ENCODE assay signal across 8 mouse cellular contexts in the genomic region with DNA sequence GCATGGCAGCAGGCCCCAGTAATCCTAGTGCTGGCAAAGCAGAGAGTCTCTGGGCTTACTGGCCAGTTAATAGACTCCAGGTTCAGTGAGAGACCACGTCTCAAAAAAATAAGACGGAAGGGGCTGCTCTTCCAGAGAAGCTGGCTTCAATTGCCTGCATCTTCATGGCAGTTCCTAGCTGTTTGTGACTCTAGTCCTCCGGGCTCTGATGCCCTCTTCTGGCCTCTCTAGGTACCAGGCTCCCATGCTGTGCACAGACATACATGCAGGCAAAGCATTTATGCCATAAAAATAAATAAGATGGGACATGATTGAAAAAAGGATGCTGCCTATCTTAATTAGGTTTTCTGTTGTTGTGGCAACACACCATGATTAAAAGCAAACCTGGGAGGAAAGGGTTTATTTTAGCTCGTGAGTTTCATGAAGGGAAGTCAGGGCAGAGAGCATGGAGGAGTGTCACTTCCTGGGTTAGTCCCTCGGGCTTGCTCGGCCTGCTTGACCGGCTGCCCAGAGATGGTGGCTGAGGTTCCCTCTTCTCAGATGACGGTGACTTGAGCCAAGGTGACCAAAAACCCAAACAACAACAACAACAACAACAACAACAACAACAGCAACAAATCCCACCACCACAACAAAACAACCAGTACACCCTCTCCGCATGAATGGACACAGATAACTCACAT. TPM values are rescaled to one million over a fixed set of nuclear protein-coding genes. Genes with fewer than 3 reads are reported as not detected.
DNase-seq lines count a peak whose midpoint lies in the region; ATAC-seq and TF ChIP-seq lines count a peak whose summit lies in the region.

No protein-coding gene starts in this region.

- peaks cover 2% of the 10 kb centered on the region for H3K4me1 ChIP-seq in heart, adult 2 months (ENCODE audit: control insufficient read depth, insufficient read depth, low read length)
- peaks cover 4% of the 10 kb centered on the region; the same call in 1 of the 2 replicates for H3K4me1 ChIP-seq in heart, embryonic 12.5 days (replicated peaks)
- H3K4me1 ChIP-seq in forebrain, embryonic 11.5 days (replicated peaks; ENCODE audit: control insufficient read depth, insufficient read depth, low read length) = no peaks in the 10 kb centered on the region

- H3K4me2 ChIP-seq in heart, embryonic 12.5 days = no peak overlapping the region
- no peak overlapping the region for H3K4me2 ChIP-seq in forebrain, embryonic 11.5 days (ENCODE audit: low read depth, low read length, severe bottlenecking)

- H3K9ac ChIP-seq in heart, adult 2 months (ENCODE audit: low read depth, low read length) = no peak overlapping the region
- no peak overlapping the region for H3K9ac ChIP-seq in heart, embryonic 12.5 days
- H3K9ac ChIP-seq in forebrain, embryonic 11.5 days (ENCODE audit: low read length) = no peak overlapping the region

- no peak for ATAC-seq in heart, embryonic 12.5 days (ENCODE audit: insufficient number of reproducible peaks, low FRiP score)
- ATAC-seq in forebrain, embryonic 11.5 days (replicated peaks; ENCODE audit: low FRiP score) = no peak; the same call in 1 of the 2 replicates
- ATAC-seq in hematopoietic stem cell, adult 5-6 weeks (replicated peaks in 1 of 2; ENCODE audit: insufficient read depth in 1 of 2, low FRiP score in 2 of 2, low TSS enrichment in 1 of 2, low read depth in 1 of 2, poor library complexity in 2 of 2, severe bottlenecking in 2 of 2) = peak; percentile 68 to 81

- TF ChIP-seq POLR2A in heart, adult 2 months (IDR thresholded peaks at IDR 0.05; ENCODE audit: insufficient read depth, low read depth, low read length) = no peak

- peak; percentile 96 for TF ChIP-seq CTCF in heart, adult 2 months (IDR thresholded peaks at IDR 0.05)

- TF ChIP-seq EP300 in heart, adult 2 months (IDR thresholded peaks at IDR 0.05; ENCODE audit: insufficient read depth, low read depth, low read length) = peak; percentile 59; the same call in 1 of the 2 replicates

- peaks cover 3% of the 10 kb centered on the region; the same call in 1 of the 2 replicates for H3K9me3 ChIP-seq in heart, embryonic 12.5 days (replicated peaks)
- no peaks in the 10 kb centered on the region for H3K9me3 ChIP-seq in forebrain, embryonic 11.5 days (ENCODE audit: control insufficient read depth, low read length)

- H3K4me3 ChIP-seq in heart, adult 2 months = no peak overlapping the region
- H3K4me3 ChIP-seq in heart, embryonic 12.5 days = no peak overlapping the region
- H3K4me3 ChIP-seq in forebrain, embryonic 11.5 days (ENCODE audit: low read depth, low read length) = no peak overlapping the region

- no peaks in the 10 kb centered on the region for H3K27me3 ChIP-seq in heart, adult 2 months (ENCODE audit: control insufficient read depth, insufficient read depth, low read length)
- H3K27me3 ChIP-seq in heart, embryonic 12.5 days (replicated peaks) = no peaks in the 10 kb centered on the region
- H3K27me3 ChIP-seq in forebrain, embryonic 11.5 days (ENCODE audit: control insufficient read depth, insufficient read depth, low read length) = no peaks in the 10 kb centered on the region

- H3K79me2 ChIP-seq in heart, adult 2 months (replicated peaks; ENCODE audit: control insufficient read depth, insufficient read depth, low read length) = no peaks in the 10 kb centered on the region

- intact Hi-C loops in heart, adult 2 months (cut with DNase I) = loop anchor here (1.0 to 10.0 kb wide), 5 partner anchors 29 to 973 kb away; no protein-coding TSS in a partner anchor

- WGBS in heart, adult 2 months = 12% methylated on average over 9 of the region's 9 CpGs
- 22% methylated on average over 9 of the region's 9 CpGs for WGBS in heart, embryonic 12.5 days
- WGBS in forebrain, embryonic 11.5 days = 36% methylated on average over 9 of the region's 9 CpGs

- no peaks in the 10 kb centered on the region for H3K36me3 ChIP-seq in heart, adult 2 months (ENCODE audit: control insufficient read depth, insufficient read depth, low read length)
- H3K36me3 ChIP-seq in heart, embryonic 12.5 days = no peaks in the 10 kb centered on the region
- no peaks in the 10 kb centered on the region for H3K36me3 ChIP-seq in forebrain, embryonic 11.5 days (ENCODE audit: control insufficient read depth, insufficient read depth, low read length)

- DNase-seq in heart, adult 2 months = peak; percentile 67 to 69
- peak; percentile 69 to 81 for DNase-seq in adrenal gland, postnatal 36 days
- DNase-seq in forebrain, embryonic 11.5 days (ENCODE audit: low spot score) = peak; percentile 70
- peak; percentile 38 for DNase-seq in layer of hippocampus, adult 9-11 months
- peak; percentile 57 for DNase-seq in lung, postnatal 25 days (ENCODE audit: low spot score)
- peak; percentile 61 for DNase-seq in right cerebral cortex, postnatal 14 days

- H3K27ac ChIP-seq in heart, adult 2 months = no peak overlapping the region
- no peak overlapping the region for H3K27ac ChIP-seq in heart, embryonic 12.5 days (ENCODE audit: poor library complexity, severe bottlenecking)
- H3K27ac ChIP-seq in forebrain, embryonic 11.5 days (ENCODE audit: low read depth, low read length) = no peak overlapping the region

RNA-seq across cellular contexts. Expression of gene Nrbf2, which starts 26.3 kb away (rescaled TPM):
- total RNA-seq in heart, adult 2 months (2021) = 1 to 10 TPM; 5.4 to 8.7 TPM
- polyA plus RNA-seq in heart, adult 2 months (2012; rRNA removed) = 3.7 and 6.1 TPM in 2 replicates
- 31.9 and 36.0 TPM in 2 replicates for polyA plus RNA-seq in heart, embryonic 12.5 days (2016; fragmentation: Nextera tagmentation; extraction: Ambion mirVana)
- total RNA-seq in adrenal gland, postnatal 36 days (2021) = 10 to 100 TPM; 18.3 to 18.6 TPM
- 42.0 and 44.3 TPM in 2 replicates for polyA plus RNA-seq in forebrain, embryonic 11.5 days (2014; fragmentation: Nextera tagmentation; extraction: Ambion mirVana)
- total RNA-seq in hematopoietic stem cell, adult 5-6 weeks (2017) = 20.3 and 21.3 TPM in 2 replicates

Comparison
In these comparisons a context has a peak if more than half of its experiments do, and no peak if none do; other contexts are left out.
1. ATAC-seq: peak in hematopoietic stem cell, adult 5-6 weeks (2 of 2); none in heart, embryonic 12.5 days (single experiment) and forebrain, embryonic 11.5 days (single experiment).
2. Peak in every context shown above with its lines, with median percentiles within 50 percentile points of each other: DNase-seq.